Mouse (Mus musculus) duodenum, adult 2 months (tissue): ENCODE data around the gene Kcna3. TPM values are rescaled to one million over a fixed set of nuclear protein-coding genes. Genes with fewer than 3 reads are reported as not detected.

Experiments
- polyA plus RNA-seq: library from polyadenylated mRNA; depleted of rRNA; stranded (reverse); fragments of >200 nt; gene quantifications from 2 replicates; pipeline ENCODE4 v1.2.3, GENCODE M21; 2012; ENCODE audit warnings: low replicate concordance; rRNA removed

Kcna3 gene
- 0.82 and 1.4 TPM in 2 replicates for polyA plus RNA-seq

GRCm38 (mm10) chr3:107035521-107036457 lies at the start of gene Kcna3:
Gene Kcna3 (plus strand): TSS chr3:107036169.

Other genes starting within 250 kb of the Kcna3 start
- 0.64 and 1.1 TPM in 2 replicates for gene Cd53, start 246.0 kb upstream of the Kcna3 start, polyA plus RNA-seq
- gene Olfr266, start 209.9 kb upstream of the Kcna3 start, polyA plus RNA-seq: not detected in 2 replicates
- gene Kcna2, start 65.0 kb downstream of the Kcna3 start, polyA plus RNA-seq: 0.30 and 0.86 TPM in 2 replicates
- gene Kcna10, start 146.9 kb downstream of the Kcna3 start, polyA plus RNA-seq: not detected in 2 replicates
- 17.3 and 38.1 TPM in 2 replicates for gene Cym, start 185.6 kb downstream of the Kcna3 start, polyA plus RNA-seq
- not detected in 2 replicates for gene A630076J17Rik, start 194.4 kb downstream of the Kcna3 start, polyA plus RNA-seq
- 0.14 TPM in 1 of 2 replicates, not detected in the other for gene Prok1, start 203.5 kb downstream of the Kcna3 start, polyA plus RNA-seq
- 36.8 and 61.1 TPM in 2 replicates for gene Lamtor5, start 242.7 kb downstream of the Kcna3 start, polyA plus RNA-seq